Mouse (Mus musculus): ENCODE data around the gene Dnajc10. TPM values are rescaled to one million over a fixed set of nuclear protein-coding genes. Genes with fewer than 3 reads are reported as not detected.

Gene Dnajc10
- polyA plus RNA-seq, 1 experiment from 2014 or later: 122 TPM

DNA sequence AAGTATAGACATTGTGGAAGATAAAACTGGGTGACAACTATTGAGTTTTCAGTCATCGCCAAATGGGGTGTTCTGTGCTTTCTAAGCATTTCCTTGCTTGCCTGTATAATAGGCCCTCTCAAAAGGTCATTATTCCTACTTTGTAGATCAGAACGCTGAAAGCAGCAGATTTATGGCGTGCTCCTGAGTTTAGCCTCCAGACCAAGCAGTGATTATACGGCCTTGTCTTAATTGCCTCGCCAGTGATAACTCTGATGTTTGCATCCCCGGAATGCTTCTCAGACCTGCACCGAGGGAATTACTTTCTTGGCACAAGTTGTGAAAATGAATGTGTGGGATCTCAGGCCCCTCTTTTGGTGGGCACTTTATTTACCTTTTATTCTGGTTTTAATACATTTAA is 80.8 kb downstream of the Dnajc10 start:
- TF ChIP-seq CTCF (IDR thresholded peaks at IDR 0.05): no peak
- ChIA-PET POLR2A (no interaction called here), CTCF (no interaction called here)
- in situ Hi-C loops (cut with MboI; ENCODE audit: low pct_unique_long_range_greater_than_20kb): no loop called here
- peaks cover 45% of the 10 kb centered on the region for H3K27me3 ChIP-seq
- DNase-seq (ENCODE audit: low read depth, low spot score) (no peak), ATAC-seq (no peak)

DNA sequence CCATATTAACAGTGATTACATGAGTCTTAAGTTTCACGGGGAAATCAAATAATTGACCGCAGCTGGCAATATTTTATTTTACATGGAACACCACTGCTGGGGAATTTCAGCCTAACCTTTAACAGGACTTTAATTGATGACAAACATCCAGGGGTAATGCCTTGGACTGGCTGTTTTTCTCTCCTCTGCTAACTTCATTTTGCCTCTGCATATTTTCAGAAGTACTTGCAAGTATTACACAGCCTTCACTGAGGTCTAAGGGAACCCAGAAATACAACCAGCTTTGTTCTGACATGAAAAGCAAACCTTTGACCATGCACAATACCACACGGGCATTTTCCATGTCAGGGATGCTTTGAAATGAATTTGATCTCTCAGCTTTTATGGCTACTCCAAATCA is 81.6 kb downstream of the Dnajc10 start:
- POLR2A ChIA-PET: no interaction called here
- DNase-seq (ENCODE audit: low read depth, low spot score): no peak
- TF ChIP-seq CTCF (IDR thresholded peaks at IDR 0.05): no peak
- ATAC-seq: no peak
- peaks cover 46% of the 10 kb centered on the region for H3K27me3 ChIP-seq
- in situ Hi-C loops (cut with MboI; ENCODE audit: low pct_unique_long_range_greater_than_20kb): no loop called here
- CTCF ChIA-PET: no interaction called here

DNA sequence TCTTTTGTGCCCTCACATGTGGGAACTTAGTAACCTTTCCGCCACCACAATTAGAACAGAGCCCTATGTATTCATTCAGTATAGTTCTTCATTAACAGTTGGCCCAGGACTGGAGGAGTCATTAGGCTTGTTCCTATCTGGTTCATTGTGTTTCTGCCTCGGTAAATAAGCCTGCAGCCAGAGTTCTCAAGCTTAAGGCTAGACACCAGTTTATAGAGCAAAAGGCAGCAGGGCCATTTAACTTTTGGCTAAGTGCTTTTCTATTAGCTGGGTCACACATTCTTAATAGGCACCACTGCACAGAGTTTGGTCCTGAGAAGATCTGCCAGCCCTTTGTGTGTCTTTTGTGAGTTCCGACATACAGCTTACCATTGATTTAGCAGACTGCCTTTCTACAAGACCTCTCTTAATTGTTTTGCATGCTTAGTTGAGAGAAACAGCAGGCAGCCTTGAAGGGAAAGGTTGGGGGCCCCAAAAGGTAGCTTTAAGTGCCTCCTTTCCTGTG is 83.4 kb downstream of the Dnajc10 start:
- in situ Hi-C loops (cut with MboI; ENCODE audit: low pct_unique_long_range_greater_than_20kb): no loop called here
- ATAC-seq (no peak), DNase-seq (ENCODE audit: low read depth, low spot score) (no peak)
- TF ChIP-seq CTCF (IDR thresholded peaks at IDR 0.05): no peak
- ChIA-PET CTCF (interaction anchor here (1.1 kb wide), 1 partner anchor 12 kb away, joined by 3 read pairs; no protein-coding TSS in a partner anchor), POLR2A (no interaction called here)
- H3K27me3 ChIP-seq: peaks cover 53% of the 10 kb centered on the region

Other genes with a start within 250 kb of the Dnajc10 start
- gene Pde1a, start 186.0 kb upstream of the Dnajc10 start, polyA plus RNA-seq (2021): 16.8 TPM
- gene Prdx6b, start 23.0 kb upstream of the Dnajc10 start, polyA plus RNA-seq (2021): 0.12 TPM
- gene Frzb, start 132.2 kb downstream of the Dnajc10 start, polyA plus RNA-seq (2021): 0.08 TPM

Data from Patski (cell line).